Mouse (Mus musculus): Measurements from ENCODE around the gene Gm7694. TPM values are rescaled to one million over a fixed set of nuclear protein-coding genes. Genes with fewer than 3 reads are reported as not detected.

Gm7694 gene
- total RNA-seq (2021) = 1 to 10 TPM; 2.5 to 3.6 TPM
- long read RNA-seq, experiment 1 = 0 reads
- long read RNA-seq, experiment 2 = 0 reads

- no peak for DNase-seq (ENCODE audit: extremely low spot score in 1 of 2, low spot score in 2 of 2)
- intact Hi-C loops (cut with DNase I) = no loop called here
- no peak for TF ChIP-seq CTCF (IDR thresholded peaks at IDR 0.05)
- no peak within 1 kb of the TSS for H3K27ac ChIP-seq
- H3K4me3 ChIP-seq = no peak within 1 kb of the TSS
These were observed at the start of gene Gm7694 for GRCm38 (mm10) chr1:170306232-170306631. Gm7694 (minus strand) TSS chr1:170306332.

GRCm38 (mm10) chr1:170353335-170353734 lies 47.2 kb upstream of the Gm7694 start:
- Histone ChIP-seq H3K27ac (no peak overlapping the region), H3K4me3 (no peak overlapping the region)
- intact Hi-C loops (cut with DNase I) = no loop called here
- TF ChIP-seq CTCF (IDR thresholded peaks at IDR 0.05) = no peak
- no peak for DNase-seq (ENCODE audit: extremely low spot score in 1 of 2, low spot score in 2 of 2)

GRCm38 (mm10) chr1:170351080-170351479 lies 44.9 kb upstream of the Gm7694 start:
- DNase-seq (ENCODE audit: extremely low spot score in 1 of 2, low spot score in 2 of 2) = no peak
- H3K4me3 ChIP-seq = no peak overlapping the region
- H3K27ac ChIP-seq = no peak overlapping the region
- no peak for TF ChIP-seq CTCF (IDR thresholded peaks at IDR 0.05)
- intact Hi-C loops (cut with DNase I) = no loop called here

GRCm38 (mm10) chr1:170346266-170346665 lies 40.1 kb upstream of the Gm7694 start:
- intact Hi-C loops (cut with DNase I) = no loop called here
- Histone ChIP-seq H3K4me3 (no peak overlapping the region), H3K27ac (no peak overlapping the region)
- no peak for DNase-seq (ENCODE audit: extremely low spot score in 1 of 2, low spot score in 2 of 2)
- no peak for TF ChIP-seq CTCF (IDR thresholded peaks at IDR 0.05)

DNA sequence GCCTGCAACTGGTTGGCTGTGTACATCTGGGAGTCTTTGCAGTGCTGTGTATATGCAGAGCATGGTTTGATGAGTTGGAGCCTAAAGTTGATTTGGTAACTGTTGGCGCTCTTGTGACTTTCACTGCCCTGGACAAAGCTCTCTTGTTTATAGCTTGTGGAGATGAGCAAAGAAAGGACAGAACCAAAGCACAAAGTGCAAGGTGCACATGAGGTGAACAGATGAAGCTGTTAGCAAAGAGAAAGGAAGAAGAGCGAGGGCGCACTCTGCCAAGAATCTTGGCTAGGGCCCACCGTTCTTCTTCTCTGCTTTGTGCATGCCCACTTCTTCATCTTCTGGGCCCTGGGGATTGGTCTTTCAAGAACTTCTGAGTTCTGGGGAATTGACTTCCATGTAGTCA lies 37.8 kb upstream of the Gm7694 start:
- DNase-seq (ENCODE audit: extremely low spot score in 1 of 2, low spot score in 2 of 2) = no peak
- no peak for TF ChIP-seq CTCF (IDR thresholded peaks at IDR 0.05)
- H3K4me3 ChIP-seq = no peak overlapping the region
- intact Hi-C loops (cut with DNase I) = no loop called here
- no peak overlapping the region for H3K27ac ChIP-seq

DNA sequence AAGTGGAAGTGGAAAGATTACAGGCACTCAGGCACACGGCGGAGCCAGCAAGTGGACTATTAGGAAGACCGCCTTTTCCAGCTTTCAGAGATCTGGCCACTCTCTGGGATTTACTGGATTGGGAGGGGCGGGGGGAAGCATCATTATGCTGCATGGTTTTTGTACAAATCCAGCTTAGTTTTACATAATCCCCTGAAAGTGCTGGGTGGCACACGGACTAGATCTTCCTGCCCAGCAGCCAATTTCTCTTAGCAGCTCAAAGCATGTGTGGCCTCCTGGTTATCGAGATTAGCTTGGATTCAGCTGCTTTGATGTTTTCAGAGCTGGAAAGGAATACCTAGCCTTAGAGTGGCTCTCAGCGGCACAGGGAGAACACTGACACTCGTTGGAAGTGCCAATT lies 36.9 kb upstream of the Gm7694 start:
- Histone ChIP-seq H3K27ac (peak overlapping the region; percentile 10; the same call in 1 of the 2 replicates), H3K4me3 (no peak overlapping the region)
- no peak for TF ChIP-seq CTCF (IDR thresholded peaks at IDR 0.05)
- no peak for DNase-seq (ENCODE audit: extremely low spot score in 1 of 2, low spot score in 2 of 2)
- intact Hi-C loops (cut with DNase I) = no loop called here

- no peak for TF ChIP-seq CTCF (IDR thresholded peaks at IDR 0.05)
- Histone ChIP-seq H3K4me3 (no peak overlapping the region), H3K27ac (no peak overlapping the region)
- intact Hi-C loops (cut with DNase I) = no loop called here
- no peak for DNase-seq (ENCODE audit: extremely low spot score in 1 of 2, low spot score in 2 of 2)
These were observed 33.8 kb upstream of the Gm7694 start for GRCm38 (mm10) chr1:170339943-170340342.

DNA sequence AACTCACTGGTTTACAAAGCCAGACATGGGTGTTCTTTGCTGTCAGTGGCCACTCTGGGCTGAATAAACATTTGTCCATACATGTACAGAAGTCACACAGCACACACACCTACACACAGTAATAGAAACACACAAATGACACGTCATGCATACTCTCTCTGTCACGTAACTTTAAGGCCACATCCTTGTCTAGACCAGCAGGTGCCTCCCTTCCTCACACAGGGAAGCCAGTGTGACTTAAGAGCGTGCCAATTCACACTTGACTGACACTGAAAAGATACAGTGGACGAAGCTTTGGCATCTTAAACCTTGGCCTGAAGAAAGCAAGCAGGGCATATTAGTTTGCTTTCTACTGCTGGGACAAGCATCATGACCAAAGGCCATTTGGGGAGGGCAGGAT lies 26.6 kb upstream of the Gm7694 start:
- intact Hi-C loops (cut with DNase I) = no loop called here
- Histone ChIP-seq H3K4me3 (no peak overlapping the region), H3K27ac (peak overlapping the region; percentile 56; the same call in 1 of the 2 replicates)
- peak; percentile 10 for TF ChIP-seq CTCF (IDR thresholded peaks at IDR 0.05)
- no peak for DNase-seq (ENCODE audit: extremely low spot score in 1 of 2, low spot score in 2 of 2)

DNA sequence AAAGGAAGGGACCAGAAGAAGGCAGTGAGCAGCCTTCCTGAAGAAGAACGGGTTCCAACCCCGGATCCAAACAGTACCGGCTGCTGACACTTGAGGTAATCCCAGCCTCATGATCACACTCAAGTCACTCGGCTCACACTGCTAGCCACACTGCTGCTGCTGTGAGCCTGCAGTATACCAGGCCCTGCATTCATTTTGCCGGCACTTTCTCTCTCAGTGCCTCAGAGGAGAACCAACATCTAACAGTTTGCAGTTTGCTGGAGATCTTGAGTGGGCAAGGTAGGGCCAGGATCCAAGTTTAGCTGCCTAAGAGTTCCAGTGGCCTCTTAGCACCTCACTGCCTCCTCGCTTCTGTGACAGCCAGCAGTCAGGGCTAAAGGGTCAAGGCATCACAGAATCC lies 25.8 kb upstream of the Gm7694 start:
- DNase-seq (ENCODE audit: extremely low spot score in 1 of 2, low spot score in 2 of 2) = no peak
- Histone ChIP-seq H3K4me3 (no peak overlapping the region), H3K27ac (peak overlapping the region; percentile 56; the same call in 1 of the 2 replicates)
- no peak for TF ChIP-seq CTCF (IDR thresholded peaks at IDR 0.05)
- intact Hi-C loops (cut with DNase I) = no loop called here

DNA sequence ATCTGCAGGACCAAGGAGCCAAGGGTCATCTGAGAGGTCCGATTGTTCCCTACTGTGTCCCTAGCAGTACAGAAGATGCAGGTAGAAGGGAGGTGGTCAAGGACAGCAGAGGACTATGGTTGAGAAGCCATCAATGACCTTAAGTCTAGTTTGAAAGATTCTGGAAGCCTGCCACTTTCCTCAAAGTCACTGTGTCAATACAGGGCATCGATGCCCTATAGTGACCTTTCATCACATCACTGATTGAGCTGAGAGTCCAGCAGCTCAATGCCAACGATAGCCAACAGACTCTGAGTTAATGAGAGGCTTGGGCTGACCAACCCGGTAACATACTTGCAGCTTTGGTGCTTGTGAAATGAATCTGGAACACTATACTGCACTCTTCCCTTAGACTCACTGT lies 19.1 kb upstream of the Gm7694 start:
- H3K4me3 ChIP-seq = no peak overlapping the region
- no peak for DNase-seq (ENCODE audit: extremely low spot score in 1 of 2, low spot score in 2 of 2)
- no peak for TF ChIP-seq CTCF (IDR thresholded peaks at IDR 0.05)
- intact Hi-C loops (cut with DNase I) = no loop called here
- H3K27ac ChIP-seq = no peak overlapping the region

GRCm38 (mm10) chr1:170324312-170324711 lies 18.2 kb upstream of the Gm7694 start:
- no peak for DNase-seq (ENCODE audit: extremely low spot score in 1 of 2, low spot score in 2 of 2)
- Histone ChIP-seq H3K27ac (no peak overlapping the region), H3K4me3 (no peak overlapping the region)
- intact Hi-C loops (cut with DNase I) = no loop called here
- TF ChIP-seq CTCF (IDR thresholded peaks at IDR 0.05) = no peak

- TF ChIP-seq CTCF (IDR thresholded peaks at IDR 0.05) = no peak
- intact Hi-C loops (cut with DNase I) = no loop called here
- Histone ChIP-seq H3K4me3 (no peak overlapping the region), H3K27ac (no peak overlapping the region)
- DNase-seq (ENCODE audit: extremely low spot score in 1 of 2, low spot score in 2 of 2) = no peak
These were observed 16.9 kb upstream of the Gm7694 start for GRCm38 (mm10) chr1:170323001-170323400.

GRCm38 (mm10) chr1:170322046-170322445 lies 15.9 kb upstream of the Gm7694 start:
- no peak for TF ChIP-seq CTCF (IDR thresholded peaks at IDR 0.05)
- intact Hi-C loops (cut with DNase I) = no loop called here
- no peak overlapping the region for H3K4me3 ChIP-seq
- H3K27ac ChIP-seq = no peak overlapping the region
- DNase-seq (ENCODE audit: extremely low spot score in 1 of 2, low spot score in 2 of 2) = no peak
